Mouse (Mus musculus) liver, adult 2 months (tissue): Measurements from ENCODE around the gene Gm49366.

Source experiments
- CTCF ChIP-seq: fragments of 200-500 bp; IDR thresholded peaks from 2 replicates; pipeline ENCODE4 v1.5.1; 2011; ENCODE audit warnings: low read depth, low read length, control low read depth
- POLR2A ChIP-seq: fragments of 200-500 bp; IDR thresholded peaks from 2 replicates; pipeline ENCODE4 v1.6.1; 2011; ENCODE audit warnings: low read length, control low read depth; ENCODE audit not compliant: insufficient read depth; ENCODE audit errors: extremely low read depth

GRCm38 (mm10) chr12:84042248-84042647, 3.5 kb downstream of the Gm49366 start:
- TF ChIP-seq CTCF (no peak), POLR2A (no peak)
